Mouse (Mus musculus): Measurements from ENCODE around the gene Olfr701. TPM values are rescaled to one million over a fixed set of nuclear protein-coding genes. Genes with fewer than 3 reads are reported as not detected.

Olfr701 gene
- not detected for polyA plus RNA-seq (2017; shearing (Covaris generic))

GRCm38 (mm10) chr7:106813829-106814228 lies at the start of gene Olfr701:
TSS of gene Olfr701 (plus strand) at chr7:106814129.

GRCm38 (mm10) chr7:106793098-106793497 lies 20.8 kb upstream of the Olfr701 start, which contains the start of gene Olfr699:
TSS of gene Olfr699 (minus strand) at chr7:106793198.

GRCm38 (mm10) chr7:106808734-106809133 lies 5.2 kb upstream of the Olfr701 start, which contains the start of gene Olfr700:
TSS of gene Olfr700 (minus strand) at chr7:106808834.

GRCm38 (mm10) chr7:106833793-106834192 lies 19.9 kb downstream of the Olfr701 start, which contains the start of gene Olfr702:
TSS of gene Olfr702 (minus strand) at chr7:106833893.

GRCm38 (mm10) chr7:106843060-106843459 lies 29.1 kb downstream of the Olfr701 start, which contains the start of gene Olfr703:
TSS of gene Olfr703 (plus strand) at chr7:106843360.

GRCm38 (mm10) chr7:106862885-106863284 lies 49.0 kb downstream of the Olfr701 start, which contains the start of gene Olfr704:
TSS of gene Olfr704 (plus strand) at chr7:106863185.

Other genes starting within 250 kb of the Olfr701 start
- not detected for gene Olfr693, start 133.5 kb upstream of the Olfr701 start, polyA plus RNA-seq (2017; shearing (Covaris generic))
- not detected for gene Olfr694, start 122.3 kb upstream of the Olfr701 start, polyA plus RNA-seq (2017; shearing (Covaris generic))
- not detected for gene Olfr695, start 97.7 kb upstream of the Olfr701 start, polyA plus RNA-seq (2017; shearing (Covaris generic))
- gene Olfr697, start 71.7 kb upstream of the Olfr701 start, polyA plus RNA-seq (2017; shearing (Covaris generic)), result not detected
- not detected for gene Olfr698, start 58.7 kb upstream of the Olfr701 start, polyA plus RNA-seq (2017; shearing (Covaris generic))
- not detected for gene Olfr699, start 20.9 kb upstream of the Olfr701 start, polyA plus RNA-seq (2017; shearing (Covaris generic))
- gene Olfr700, start 5.3 kb upstream of the Olfr701 start, polyA plus RNA-seq (2017; shearing (Covaris generic)), result not detected
- not detected for gene Olfr702, start 19.8 kb downstream of the Olfr701 start, polyA plus RNA-seq (2017; shearing (Covaris generic))
- gene Olfr703, start 29.2 kb downstream of the Olfr701 start, polyA plus RNA-seq (2017; shearing (Covaris generic)), result not detected
- not detected for gene Olfr704, start 49.1 kb downstream of the Olfr701 start, polyA plus RNA-seq (2017; shearing (Covaris generic))
- not detected for gene Olfr705, start 62.8 kb downstream of the Olfr701 start, polyA plus RNA-seq (2017; shearing (Covaris generic))
- gene Olfr706, start 74.0 kb downstream of the Olfr701 start, polyA plus RNA-seq (2017; shearing (Covaris generic)), result not detected
- not detected for gene Olfr707, start 87.1 kb downstream of the Olfr701 start, polyA plus RNA-seq (2017; shearing (Covaris generic))
- gene Olfr1532-ps1, start 93.9 kb downstream of the Olfr701 start, polyA plus RNA-seq (2017; shearing (Covaris generic)), result not detected
- not detected for gene Olfr709-ps1, start 118.1 kb downstream of the Olfr701 start, polyA plus RNA-seq (2017; shearing (Covaris generic))
- not detected for gene Olfr710, start 134.2 kb downstream of the Olfr701 start, polyA plus RNA-seq (2017; shearing (Covaris generic))
- not detected for gene Olfr6, start 149.8 kb downstream of the Olfr701 start, polyA plus RNA-seq (2017; shearing (Covaris generic))
- gene Olfr711, start 161.3 kb downstream of the Olfr701 start, polyA plus RNA-seq (2017; shearing (Covaris generic)), result not detected
- not detected for gene Olfr2, start 191.9 kb downstream of the Olfr701 start, polyA plus RNA-seq (2017; shearing (Covaris generic))
- gene Olfr713, start 217.0 kb downstream of the Olfr701 start, polyA plus RNA-seq (2017; shearing (Covaris generic)), result not detected

Data from CD4-positive, CD25-positive, alpha-beta regulatory T cell, adult 9 weeks (primary cell).